ENCODE assay signal across 10 mouse cellular contexts in the genomic region with DNA sequence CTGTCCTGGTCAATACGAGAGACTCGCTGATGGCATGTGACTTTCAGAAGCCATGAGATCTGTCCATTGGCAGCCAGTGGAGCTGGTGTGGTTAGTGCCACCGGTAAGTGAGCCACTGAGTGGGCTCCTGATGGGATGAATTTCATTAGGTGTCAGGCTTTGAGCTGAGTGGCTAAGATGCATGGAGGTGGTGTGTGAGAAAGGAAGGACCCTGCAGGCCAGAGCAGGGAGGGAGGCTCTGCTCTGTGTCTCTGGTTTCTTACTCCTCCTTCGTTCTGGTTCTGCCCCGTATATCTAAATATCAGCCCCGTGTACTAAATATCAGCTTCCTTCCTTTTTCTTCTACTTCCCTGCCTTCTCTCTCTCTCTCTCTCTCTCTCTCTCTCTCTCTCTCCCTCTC. TPM values are rescaled to one million over a fixed set of nuclear protein-coding genes. Genes with fewer than 3 reads are reported as not detected.
DNase-seq lines count a peak whose midpoint lies in the region; ATAC-seq lines count a peak whose summit lies in the region.
"Had no signal": no experiment of that assay in that cellular context is flagged by ENCODE, and none has a peak within 500 bp of the region (broad histone marks: within the 10 kb centered on the region; RNA-seq: fewer than 3 reads in every experiment).

No protein-coding gene starts in this region.

- no peak overlapping the region for H3K9ac ChIP-seq in hindbrain, embryonic 11.5 days (ENCODE audit: low read depth, low read length)
- H3K9ac ChIP-seq in embryonic facial prominence, embryonic 13.5 days, result 0 out of 2 replicates have a peak overlapping the region, but pooled peaks have one; percentile 27
- H3K9ac ChIP-seq in hindbrain, embryonic 16.5 days (ENCODE audit: low read depth, low read length), result no peak overlapping the region; the same call in 1 of the 2 replicates
- H3K9ac ChIP-seq in midbrain, embryonic 13.5 days (replicated peaks), result no peak overlapping the region
- no peak overlapping the region for H3K9ac ChIP-seq in kidney, embryonic 14.5 days (ENCODE audit: low read depth, low read length)

- WGBS in hindbrain, embryonic 10.5 days, result 75% methylated on average over 6 of the region's 6 CpGs
- 71% methylated on average over 6 of the region's 6 CpGs for WGBS in hindbrain, embryonic 11.5 days
- WGBS in embryonic facial prominence, embryonic 13.5 days, result 56% methylated on average over 6 of the region's 6 CpGs
- WGBS in hindbrain, embryonic 16.5 days, result 62% methylated on average over 6 of the region's 6 CpGs
- WGBS in midbrain, embryonic 13.5 days, result 73% methylated on average over 6 of the region's 6 CpGs
- WGBS in kidney, embryonic 14.5 days, result 51% methylated on average over 6 of the region's 6 CpGs

- 0 out of 2 replicates have a peak overlapping the region, but pooled peaks have one; percentile 43 for H3K4me3 ChIP-seq in hindbrain, embryonic 10.5 days
- H3K4me3 ChIP-seq in hindbrain, embryonic 11.5 days (ENCODE audit: low read depth, low read length), result no peak overlapping the region
- no peak overlapping the region for H3K4me3 ChIP-seq in embryonic facial prominence, embryonic 13.5 days
- H3K4me3 ChIP-seq in hindbrain, embryonic 16.5 days (ENCODE audit: low read length), result no peak overlapping the region
- H3K4me3 ChIP-seq in midbrain, embryonic 13.5 days (replicated peaks), result no peak overlapping the region
- H3K4me3 ChIP-seq in kidney, embryonic 14.5 days (ENCODE audit: low read length), result no peak overlapping the region

- H3K27ac ChIP-seq in hindbrain, embryonic 10.5 days, result peak overlapping the region; percentile 84
- no peak overlapping the region for H3K27ac ChIP-seq in hindbrain, embryonic 11.5 days (ENCODE audit: low read depth, low read length)
- peak overlapping the region; percentile 91; the same call in 1 of the 2 replicates for H3K27ac ChIP-seq in embryonic facial prominence, embryonic 13.5 days
- no peak overlapping the region for H3K27ac ChIP-seq in hindbrain, embryonic 16.5 days (ENCODE audit: low read depth, low read length)
- H3K27ac ChIP-seq in midbrain, embryonic 13.5 days, result no peak overlapping the region
- H3K27ac ChIP-seq in kidney, embryonic 14.5 days (ENCODE audit: low read depth, low read length), result no peak overlapping the region

- no peak overlapping the region for H3K4me2 ChIP-seq in hindbrain, embryonic 11.5 days (replicated peaks; ENCODE audit: low read depth, low read length)
- H3K4me2 ChIP-seq in embryonic facial prominence, embryonic 13.5 days, result peak overlapping the region; percentile 63
- H3K4me2 ChIP-seq in hindbrain, embryonic 16.5 days (ENCODE audit: low read length), result peak overlapping the region; percentile 48; the same call in 1 of the 2 replicates
- peak overlapping the region; percentile 61 for H3K4me2 ChIP-seq in midbrain, embryonic 13.5 days (replicated peaks)
- no peak overlapping the region; the same call in 1 of the 2 replicates for H3K4me2 ChIP-seq in kidney, embryonic 14.5 days (replicated peaks; ENCODE audit: low read depth, low read length)

- ATAC-seq in hindbrain, embryonic 11.5 days (ENCODE audit: low FRiP score), result no peak
- ATAC-seq in embryonic facial prominence, embryonic 13.5 days (ENCODE audit: insufficient number of reproducible peaks, insufficient read depth, low FRiP score, low TSS enrichment, low read depth), result no peak
- ATAC-seq in hindbrain, embryonic 16.5 days, result no peak
- ATAC-seq in midbrain, embryonic 13.5 days, result peak; percentile 44; the same call in 1 of the 2 replicates
- ATAC-seq in kidney, embryonic 14.5 days (ENCODE audit: low FRiP score, low TSS enrichment), result no peak
- ATAC-seq: intestine, embryonic 16.5 days had no signal

- no peaks in the 10 kb centered on the region for H3K9me3 ChIP-seq in hindbrain, embryonic 10.5 days
- no peaks in the 10 kb centered on the region for H3K9me3 ChIP-seq in hindbrain, embryonic 11.5 days (ENCODE audit: control insufficient read depth, low read length)
- H3K9me3 ChIP-seq in embryonic facial prominence, embryonic 13.5 days, result no peaks in the 10 kb centered on the region
- no peaks in the 10 kb centered on the region for H3K9me3 ChIP-seq in hindbrain, embryonic 16.5 days (ENCODE audit: control insufficient read depth, low read length)
- H3K9me3 ChIP-seq in midbrain, embryonic 13.5 days, result no peaks in the 10 kb centered on the region
- H3K9me3 ChIP-seq in kidney, embryonic 14.5 days (ENCODE audit: control insufficient read depth, low read length), result no peaks in the 10 kb centered on the region

- no peaks in the 10 kb centered on the region for H3K36me3 ChIP-seq in hindbrain, embryonic 10.5 days
- H3K36me3 ChIP-seq in hindbrain, embryonic 11.5 days (ENCODE audit: control insufficient read depth, insufficient read depth, low read length), result no peaks in the 10 kb centered on the region
- H3K36me3 ChIP-seq in embryonic facial prominence, embryonic 13.5 days, result no peaks in the 10 kb centered on the region
- H3K36me3 ChIP-seq in hindbrain, embryonic 16.5 days (ENCODE audit: control insufficient read depth, insufficient read depth, low read length), result no peaks in the 10 kb centered on the region
- H3K36me3 ChIP-seq in midbrain, embryonic 13.5 days, result no peaks in the 10 kb centered on the region
- H3K36me3 ChIP-seq in kidney, embryonic 14.5 days (ENCODE audit: control insufficient read depth, insufficient read depth, low read length), result no peaks in the 10 kb centered on the region

- DNase-seq in hindbrain, embryonic 10.5 days (ENCODE audit: low spot score), result no peak
- DNase-seq in hindbrain, embryonic 11.5 days (ENCODE audit: low spot score), result no peak
- DNase-seq in adipocyte (ENCODE audit: low spot score), result no peak
- DNase-seq in right cerebral cortex, postnatal 4 days, result no peak
- DNase-seq: cerebellum, adult 11-12 months had no signal

- no peaks in the 10 kb centered on the region for H3K27me3 ChIP-seq in hindbrain, embryonic 10.5 days (ENCODE audit: insufficient read depth, poor library complexity, severe bottlenecking)
- H3K27me3 ChIP-seq in hindbrain, embryonic 11.5 days (ENCODE audit: control insufficient read depth, insufficient read depth, low read length), result no peaks in the 10 kb centered on the region
- no peaks in the 10 kb centered on the region for H3K27me3 ChIP-seq in embryonic facial prominence, embryonic 13.5 days
- H3K27me3 ChIP-seq in hindbrain, embryonic 16.5 days (replicated peaks; ENCODE audit: control insufficient read depth, insufficient read depth, low read length), result no peaks in the 10 kb centered on the region
- H3K27me3 ChIP-seq in midbrain, embryonic 13.5 days, result 0 out of 2 replicates have a peak, but pooled peaks cover 3% of the 10 kb centered on the region
- no peaks in the 10 kb centered on the region for H3K27me3 ChIP-seq in kidney, embryonic 14.5 days (ENCODE audit: control insufficient read depth, insufficient read depth, low read length)

- H3K4me1 ChIP-seq in hindbrain, embryonic 10.5 days (replicated peaks), result peaks cover 35% of the 10 kb centered on the region
- no peaks in the 10 kb centered on the region for H3K4me1 ChIP-seq in hindbrain, embryonic 11.5 days (replicated peaks; ENCODE audit: control insufficient read depth, insufficient read depth, low read length)
- peaks cover 52% of the 10 kb centered on the region for H3K4me1 ChIP-seq in embryonic facial prominence, embryonic 13.5 days
- peaks cover 9% of the 10 kb centered on the region for H3K4me1 ChIP-seq in hindbrain, embryonic 16.5 days (ENCODE audit: control insufficient read depth, insufficient read depth, low read depth, low read length)
- peaks cover 18% of the 10 kb centered on the region for H3K4me1 ChIP-seq in midbrain, embryonic 13.5 days (replicated peaks)
- peaks cover 25% of the 10 kb centered on the region for H3K4me1 ChIP-seq in kidney, embryonic 14.5 days (ENCODE audit: control insufficient read depth, insufficient read depth, low read length)

RNA-seq across cellular contexts. Expression of gene Llph, which starts 44.4 kb away (rescaled TPM):
- 50.5 and 64.5 TPM in 2 replicates for polyA plus RNA-seq in hindbrain, embryonic 10.5 days (2016; fragmentation: Nextera tagmentation; extraction: Ambion mirVana)
- polyA plus RNA-seq in hindbrain, embryonic 11.5 days (2014; fragmentation: Nextera tagmentation; extraction: Ambion mirVana), result 53.7 and 56.6 TPM in 2 replicates
- 52.2 and 54.6 TPM in 2 replicates for polyA plus RNA-seq in embryonic facial prominence, embryonic 13.5 days (2015; fragmentation: Nextera tagmentation; extraction: Ambion mirVana)
- polyA plus RNA-seq in hindbrain, embryonic 16.5 days (2015; fragmentation: Nextera tagmentation; extraction: Ambion mirVana), result 29.3 and 36.5 TPM in 2 replicates
- 45.5 and 46.7 TPM in 2 replicates for polyA plus RNA-seq in midbrain, embryonic 13.5 days (2015; fragmentation: Nextera tagmentation; extraction: Ambion mirVana)
- polyA plus RNA-seq in kidney, embryonic 14.5 days (2014; fragmentation: Nextera tagmentation; extraction: Ambion mirVana), result 68.5 and 87.6 TPM in 2 replicates

Comparison
In these comparisons a context has a peak if more than half of its experiments do, and no peak if none do; other contexts are left out.
1. H3K27ac ChIP-seq: peak in hindbrain, embryonic 10.5 days (single experiment) and embryonic facial prominence, embryonic 13.5 days (single experiment); none in hindbrain, embryonic 11.5 days (single experiment), hindbrain, embryonic 16.5 days (single experiment), midbrain, embryonic 13.5 days (single experiment) and kidney, embryonic 14.5 days (single experiment).
2. H3K4me2 ChIP-seq: peak in embryonic facial prominence, embryonic 13.5 days (single experiment), hindbrain, embryonic 16.5 days (single experiment) and midbrain, embryonic 13.5 days (single experiment); none in hindbrain, embryonic 11.5 days (single experiment) and kidney, embryonic 14.5 days (single experiment).